In genomic region chr7:83474471-83474870, GRCm38 (mm10) we compare ENCODE assay signal across 25 mouse cellular contexts.
DNase-seq lines count a peak whose midpoint lies in the region; ATAC-seq and TF ChIP-seq lines count a peak whose summit lies in the region.
"Had no signal": no experiment of that assay in that cellular context is flagged by ENCODE, and none has a peak within 500 bp of the region (broad histone marks: within the 10 kb centered on the region; RNA-seq: fewer than 3 reads in every experiment).

No protein-coding gene starts in this region.

- H3K27ac ChIP-seq in intestine, embryonic 15.5 days, result 0 out of 2 replicates have a peak overlapping the region, but pooled peaks have one; percentile 68
- H3K27ac ChIP-seq in intestine, embryonic 16.5 days (ENCODE audit: low read length), result no peak overlapping the region
- H3K27ac ChIP-seq in stomach, embryonic 14.5 days (ENCODE audit: low read length), result peak overlapping the region; percentile 77; the same call in 1 of the 2 replicates
- H3K27ac ChIP-seq in stomach, postnatal 0 days (replicated peaks), result no peak overlapping the region
- H3K27ac ChIP-seq in limb, embryonic 12.5 days, result peak overlapping the region; percentile 95
- H3K27ac ChIP-seq: hindbrain, embryonic 13.5 days; layer of hippocampus, adult 2 months; left cerebral cortex, adult 2 months; lung, embryonic 15.5 days; midbrain, embryonic 10.5 days; neural tube, embryonic 12.5 days had no signal

- no peak for TF ChIP-seq CTCF in stomach, postnatal 0 days (IDR thresholded peaks at IDR 0.05; ENCODE audit: low read depth)

- TF ChIP-seq EP300 in stomach, postnatal 0 days (optimal IDR thresholded peaks at IDR 0.05), result no peak

- no peaks in the 10 kb centered on the region for H3K9me3 ChIP-seq in intestine, embryonic 15.5 days
- no peaks in the 10 kb centered on the region for H3K9me3 ChIP-seq in intestine, embryonic 16.5 days (ENCODE audit: control insufficient read depth, low read length)
- H3K9me3 ChIP-seq in stomach, embryonic 14.5 days (ENCODE audit: control insufficient read depth, low read depth, low read length), result no peaks in the 10 kb centered on the region
- H3K9me3 ChIP-seq in stomach, postnatal 0 days (ENCODE audit: control insufficient read depth, low read length), result no peaks in the 10 kb centered on the region
- 0 out of 2 replicates have a peak, but pooled peaks cover 3% of the 10 kb centered on the region for H3K9me3 ChIP-seq in limb, embryonic 12.5 days
- H3K9me3 ChIP-seq: forebrain, embryonic 15.5 days; hindbrain, embryonic 13.5 days; lung, embryonic 15.5 days; midbrain, embryonic 10.5 days; neural tube, embryonic 12.5 days had no signal

- WGBS in intestine, embryonic 15.5 days, result 75% methylated on average over 2 of the region's 2 CpGs
- 86% methylated on average over 2 of the region's 2 CpGs for WGBS in intestine, embryonic 16.5 days
- WGBS in stomach, embryonic 14.5 days, result 84% methylated on average over 2 of the region's 2 CpGs
- WGBS in stomach, postnatal 0 days, result 72% methylated on average over 2 of the region's 2 CpGs
- 91% methylated on average over 2 of the region's 2 CpGs for WGBS in limb, embryonic 12.5 days

- H3K4me1 ChIP-seq in intestine, embryonic 15.5 days (replicated peaks), result peaks cover 19% of the 10 kb centered on the region
- peaks cover 18% of the 10 kb centered on the region; the same call in 1 of the 2 replicates for H3K4me1 ChIP-seq in intestine, embryonic 16.5 days (ENCODE audit: control insufficient read depth, insufficient read depth, low read length)
- H3K4me1 ChIP-seq in stomach, embryonic 14.5 days (ENCODE audit: control insufficient read depth, insufficient read depth, low read length), result peaks cover 28% of the 10 kb centered on the region
- H3K4me1 ChIP-seq in stomach, postnatal 0 days (replicated peaks; ENCODE audit: control insufficient read depth, insufficient read depth), result no peaks in the 10 kb centered on the region
- peaks cover 49% of the 10 kb centered on the region for H3K4me1 ChIP-seq in limb, embryonic 12.5 days (replicated peaks)
- H3K4me1 ChIP-seq: neural tube, embryonic 12.5 days had no signal

- DNase-seq in stomach, postnatal 0 days (ENCODE audit: low spot score), result no peak
- no peak for DNase-seq in urinary bladder, postnatal 14 days (ENCODE audit: low spot score)
- no peak for DNase-seq in ovary, postnatal 36 days (ENCODE audit: low spot score)
- DNase-seq: adrenal gland, postnatal 14 days; cerebellum, adult 11-12 months; cerebellum, adult 9-11 months; gastrocnemius, postnatal 10 days; kidney, adult 11 months; kidney, postnatal 25 days; right cerebral cortex, postnatal 4 days had no signal

- no peak overlapping the region for H3K4me2 ChIP-seq in intestine, embryonic 15.5 days (replicated peaks)
- no peak overlapping the region for H3K4me2 ChIP-seq in intestine, embryonic 16.5 days (ENCODE audit: low read depth, low read length)
- H3K4me2 ChIP-seq in stomach, embryonic 14.5 days (replicated peaks; ENCODE audit: low read depth, low read length), result no peak overlapping the region
- no peak overlapping the region for H3K4me2 ChIP-seq in stomach, postnatal 0 days (replicated peaks; ENCODE audit: low read depth)
- H3K4me2 ChIP-seq in limb, embryonic 12.5 days, result no peak overlapping the region
- H3K4me2 ChIP-seq: forebrain, embryonic 15.5 days; heart, embryonic 11.5 days; hindbrain, embryonic 13.5 days; liver, embryonic 11.5 days; lung, embryonic 15.5 days; neural tube, embryonic 12.5 days had no signal

- no peak overlapping the region for H3K4me3 ChIP-seq in intestine, embryonic 15.5 days (replicated peaks)
- no peak overlapping the region for H3K4me3 ChIP-seq in intestine, embryonic 16.5 days (ENCODE audit: low read length)
- H3K4me3 ChIP-seq in stomach, embryonic 14.5 days (ENCODE audit: low read depth, low read length), result no peak overlapping the region
- H3K4me3 ChIP-seq in stomach, postnatal 0 days (ENCODE audit: low read depth, low read length), result no peak overlapping the region
- H3K4me3 ChIP-seq in limb, embryonic 12.5 days (replicated peaks), result no peak overlapping the region
- H3K4me3 ChIP-seq: forebrain, embryonic 15.5 days; hindbrain, embryonic 13.5 days; layer of hippocampus, adult 2 months; left cerebral cortex, adult 2 months; lung, embryonic 15.5 days; midbrain, embryonic 10.5 days; myocyte; neural tube, embryonic 12.5 days had no signal

- H3K27me3 ChIP-seq in intestine, embryonic 15.5 days (replicated peaks), result no peaks in the 10 kb centered on the region
- H3K27me3 ChIP-seq in intestine, embryonic 16.5 days (replicated peaks; ENCODE audit: control insufficient read depth, insufficient read depth, low read length), result no peaks in the 10 kb centered on the region
- H3K27me3 ChIP-seq in stomach, embryonic 14.5 days (ENCODE audit: control insufficient read depth, insufficient read depth, low read length), result no peaks in the 10 kb centered on the region
- no peaks in the 10 kb centered on the region for H3K27me3 ChIP-seq in stomach, postnatal 0 days (ENCODE audit: control insufficient read depth, insufficient read depth, low read length)
- no peaks in the 10 kb centered on the region for H3K27me3 ChIP-seq in limb, embryonic 12.5 days
- H3K27me3 ChIP-seq: forebrain, embryonic 15.5 days; lung, embryonic 15.5 days; neural tube, embryonic 12.5 days had no signal

- no peak for ATAC-seq in intestine, embryonic 15.5 days
- no peak for ATAC-seq in intestine, embryonic 16.5 days
- no peak for ATAC-seq in stomach, embryonic 14.5 days (ENCODE audit: insufficient number of reproducible peaks, insufficient read depth, low FRiP score, low read depth)
- no peak for ATAC-seq in stomach, postnatal 0 days (ENCODE audit: low FRiP score, low TSS enrichment)
- ATAC-seq in limb, embryonic 12.5 days (ENCODE audit: insufficient number of reproducible peaks, insufficient read depth, low FRiP score, low TSS enrichment, low read depth), result no peak
- ATAC-seq: CD4-positive, CD25-positive, alpha-beta regulatory T cell, adult 4 months had no signal

- no peak overlapping the region for H3K9ac ChIP-seq in intestine, embryonic 15.5 days
- no peak overlapping the region for H3K9ac ChIP-seq in intestine, embryonic 16.5 days (ENCODE audit: low read depth, low read length)
- H3K9ac ChIP-seq in stomach, embryonic 14.5 days (replicated peaks; ENCODE audit: low read depth, low read length), result no peak overlapping the region
- no peak overlapping the region for H3K9ac ChIP-seq in stomach, postnatal 0 days (ENCODE audit: low read length)
- H3K9ac ChIP-seq in limb, embryonic 12.5 days (replicated peaks), result no peak overlapping the region
- H3K9ac ChIP-seq: forebrain, embryonic 15.5 days; hindbrain, embryonic 13.5 days; lung, embryonic 15.5 days; neural tube, embryonic 12.5 days had no signal

- no peaks in the 10 kb centered on the region for H3K36me3 ChIP-seq in intestine, embryonic 15.5 days
- no peaks in the 10 kb centered on the region for H3K36me3 ChIP-seq in intestine, embryonic 16.5 days (ENCODE audit: control insufficient read depth, insufficient read depth, low read length)
- H3K36me3 ChIP-seq in stomach, embryonic 14.5 days (ENCODE audit: control insufficient read depth, insufficient read depth, low read length), result no peaks in the 10 kb centered on the region
- H3K36me3 ChIP-seq in stomach, postnatal 0 days (ENCODE audit: control insufficient read depth, insufficient read depth, low read length), result no peaks in the 10 kb centered on the region
- no peaks in the 10 kb centered on the region for H3K36me3 ChIP-seq in limb, embryonic 12.5 days
- H3K36me3 ChIP-seq: forebrain, embryonic 15.5 days; hindbrain, embryonic 13.5 days; lung, embryonic 15.5 days; midbrain, embryonic 10.5 days; neural tube, embryonic 12.5 days had no signal

Comparison
In these comparisons a context has a peak if more than half of its experiments do, and no peak if none do; other contexts are left out.
1. H3K27ac ChIP-seq: peak in intestine, embryonic 15.5 days (single experiment), stomach, embryonic 14.5 days (single experiment) and limb, embryonic 12.5 days (single experiment); none in intestine, embryonic 16.5 days (single experiment) and stomach, postnatal 0 days (single experiment).